Mouse (Mus musculus) olfactory bulb, adult 2 months (tissue): ENCODE data around the gene Mfsd2a. TPM values are rescaled to one million over a fixed set of nuclear protein-coding genes. Genes with fewer than 3 reads are reported as not detected.
A peak's percentile ranks its signal among the peaks of the same experiment; 100 is the strongest.

ENCODE experiments used
- H3K27ac ChIP-seq: fragments of 200-500 bp; 2 replicates; pipeline ENCODE4 v1.5.1; 2012; ENCODE audit warnings: low read depth, low read length; ENCODE audit not compliant: insufficient read depth
- H3K4me1 ChIP-seq: fragments of 200-500 bp; 2 replicates; pipeline ENCODE4 v1.6.1; 2012; ENCODE audit warnings: low read length; ENCODE audit not compliant: control insufficient read depth, insufficient read depth
- H3K4me3 ChIP-seq: fragments of 200-500 bp; 2 replicates; pipeline ENCODE4 v1.5.1; 2012; ENCODE audit warnings: mild to moderate bottlenecking, low read depth, low read length, moderate library complexity; ENCODE audit not compliant: insufficient read depth
- CTCF ChIP-seq: fragments of 200-500 bp; IDR thresholded peaks from 2 replicates; pipeline ENCODE4 v1.5.1; 2012; ENCODE audit warnings: low read depth, mild to moderate bottlenecking, low read length, moderate library complexity; ENCODE audit not compliant: insufficient read depth
- POLR2A ChIP-seq: fragments of 200-500 bp; IDR thresholded peaks from 2 replicates; pipeline ENCODE4 v1.6.1; 2012; ENCODE audit warnings: mild to moderate bottlenecking, low read depth, low read length, moderate library complexity; ENCODE audit not compliant: insufficient read depth
- WGBS: fragments of 180-500 bp; shearing (Covaris S2); methylation state at CpG from one replicate; pipeline ENCODE4 v1.1.7; 2018; 5-methylcytosine and 5-hydroxymethylcytosine counted together
- polyA plus RNA-seq: library from polyadenylated mRNA; stranded (reverse); fragments of >200 nt; gene quantifications from 2 replicates; pipeline ENCODE4 v1.2.4, GENCODE M21; 2012; ENCODE audit warnings: low replicate concordance; ENCODE audit not compliant: missing spikeins, insufficient read depth, insufficient read length

Gene Mfsd2a
- polyA plus RNA-seq, 1 experiment: not detected

- Histone ChIP-seq H3K27ac (no peak overlapping the region), H3K4me3 (no peak overlapping the region), H3K4me1 (no peaks in the 10 kb centered on the region)
- TF ChIP-seq CTCF (no peak), POLR2A (no peak)
- WGBS: 82% methylated on average over 8 of the region's 8 CpGs
Observed at GRCm38 (mm10) chr4:122932239-122932978, 28.6 kb downstream of the Mfsd2a start.

DNA sequence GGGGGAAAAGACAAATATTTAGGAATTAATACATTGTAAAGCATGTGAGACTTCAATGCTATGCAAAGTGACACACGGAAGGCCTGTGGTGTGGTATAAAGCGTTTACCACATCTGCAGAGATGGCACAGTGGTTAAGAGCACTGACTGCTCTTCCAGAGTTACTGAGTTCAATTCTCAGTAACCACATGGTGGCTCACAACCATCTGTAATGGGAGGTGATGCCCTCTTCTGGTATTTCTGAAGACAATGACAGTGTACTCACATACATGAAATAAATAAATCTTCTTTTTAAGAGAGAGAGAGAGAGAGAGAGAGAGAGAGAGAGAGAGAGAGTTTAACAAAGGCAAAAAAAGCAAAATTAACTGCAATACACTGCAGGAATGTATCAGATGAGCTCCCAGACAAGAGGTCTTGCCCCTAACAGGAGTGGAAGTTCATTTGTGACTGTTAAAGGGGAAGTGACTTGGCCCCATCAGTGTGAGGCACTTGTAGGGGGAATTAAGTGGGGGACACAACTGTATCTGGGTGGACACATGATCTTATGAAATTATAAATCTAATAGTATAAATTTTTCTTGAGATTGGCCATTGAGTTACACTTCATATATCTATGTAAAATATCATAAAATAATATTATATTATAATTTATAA lies 29.9 kb downstream of the Mfsd2a start:
- TF ChIP-seq POLR2A (no peak), CTCF (no peak)
- Histone ChIP-seq H3K4me3 (no peak overlapping the region), H3K4me1 (no peaks in the 10 kb centered on the region), H3K27ac (no peak overlapping the region)
- WGBS: 96% methylated on average over 2 of the region's 2 CpGs

DNA sequence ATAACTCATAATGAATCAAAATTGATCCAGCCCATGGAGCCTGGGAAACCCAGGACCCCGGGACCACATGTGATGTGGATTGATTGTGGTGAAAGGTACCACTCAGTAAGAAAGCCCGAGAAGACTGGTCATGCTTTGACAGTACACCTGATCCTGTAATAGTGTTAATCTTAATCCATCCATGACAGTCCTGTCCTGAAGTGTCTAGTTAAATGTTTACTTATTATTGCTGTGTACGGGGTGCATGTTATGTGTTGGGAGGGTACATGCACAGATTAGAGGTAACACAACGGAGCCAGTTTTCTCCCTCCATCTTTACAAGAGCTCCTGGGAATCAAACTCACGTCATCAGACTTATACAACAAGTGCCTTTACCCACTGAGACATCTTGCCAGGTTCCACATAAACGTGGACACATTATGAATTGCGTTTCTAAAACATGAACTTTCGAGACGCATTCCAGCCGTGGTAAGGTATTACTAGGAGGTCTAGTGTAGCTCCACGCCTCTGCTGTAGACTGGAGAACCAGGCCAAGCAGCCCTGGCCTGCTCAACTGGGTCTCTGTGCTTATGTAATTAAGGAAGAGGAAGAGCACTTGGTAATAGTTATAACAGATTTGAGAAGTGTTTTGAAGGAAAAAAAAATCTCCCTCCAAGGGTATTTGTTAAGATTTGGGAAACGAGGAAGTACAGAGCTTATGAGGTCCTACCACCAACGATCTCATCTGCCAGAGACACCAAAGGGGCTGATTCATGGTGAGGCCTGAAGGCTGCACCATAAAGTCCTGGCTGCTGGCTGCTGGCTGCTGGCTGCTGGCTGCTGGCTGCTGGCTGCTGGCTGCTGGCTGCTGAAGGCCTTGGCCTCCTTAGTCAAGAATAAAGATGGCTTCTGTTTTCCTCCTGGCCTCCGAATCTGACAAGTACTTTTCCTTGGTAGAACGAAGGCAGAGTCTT lies 37.3 kb downstream of the Mfsd2a start:
- WGBS: 86% methylated on average over 15 of the region's 15 CpGs
- TF ChIP-seq POLR2A: no peak
- TF ChIP-seq CTCF: no peak
- Histone ChIP-seq H3K27ac (no peak overlapping the region), H3K4me1 (no peaks in the 10 kb centered on the region), H3K4me3 (no peak overlapping the region)

- H3K27ac ChIP-seq: no peak overlapping the region
- no peaks in the 10 kb centered on the region for H3K4me1 ChIP-seq
- TF ChIP-seq CTCF (no peak), POLR2A (no peak)
- 10% methylated on average over 1 of the region's 1 CpGs for WGBS
- H3K4me3 ChIP-seq: no peak overlapping the region
Observed at GRCm38 (mm10) chr4:122922841-122923240, 38.1 kb downstream of the Mfsd2a start.

DNA sequence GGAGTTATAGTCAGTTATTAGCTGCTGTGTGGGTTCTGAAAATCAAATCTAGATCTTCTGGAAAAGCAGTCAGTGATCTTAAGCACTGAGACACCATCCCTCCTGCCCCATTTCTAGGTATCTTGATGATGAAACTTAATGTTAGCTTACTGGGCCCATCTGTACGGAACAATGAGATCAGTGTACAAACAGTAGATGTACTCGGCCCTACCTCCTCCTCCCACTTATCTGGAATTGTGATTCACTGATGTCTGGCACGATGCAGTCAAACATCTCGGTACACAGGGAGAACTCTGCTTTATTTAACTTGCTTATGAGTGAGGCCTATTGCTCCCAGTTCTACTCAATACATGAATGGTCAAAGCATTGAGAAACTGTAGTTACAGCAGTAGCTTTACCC lies 45.0 kb downstream of the Mfsd2a start:
- no peak overlapping the region for H3K27ac ChIP-seq
- no peak for TF ChIP-seq CTCF
- no peak for TF ChIP-seq POLR2A
- no peak overlapping the region for H3K4me3 ChIP-seq
- no peaks in the 10 kb centered on the region for H3K4me1 ChIP-seq
- 71% methylated on average over 4 of the region's 4 CpGs for WGBS

GRCm38 (mm10) chr4:122914186-122914585 lies 46.8 kb downstream of the Mfsd2a start:
- Histone ChIP-seq H3K27ac (no peak overlapping the region), H3K4me3 (no peak overlapping the region), H3K4me1 (no peaks in the 10 kb centered on the region)
- 51% methylated on average over 7 of the region's 7 CpGs for WGBS
- TF ChIP-seq POLR2A (no peak), CTCF (no peak)

- H3K4me3 ChIP-seq: no peak overlapping the region
- TF ChIP-seq CTCF (no peak), POLR2A (no peak)
- no peaks in the 10 kb centered on the region for H3K4me1 ChIP-seq
- H3K27ac ChIP-seq: no peak overlapping the region
- WGBS: 75% methylated on average over 5 of the region's 5 CpGs
Observed at GRCm38 (mm10) chr4:122912613-122913012, 48.4 kb downstream of the Mfsd2a start.

DNA sequence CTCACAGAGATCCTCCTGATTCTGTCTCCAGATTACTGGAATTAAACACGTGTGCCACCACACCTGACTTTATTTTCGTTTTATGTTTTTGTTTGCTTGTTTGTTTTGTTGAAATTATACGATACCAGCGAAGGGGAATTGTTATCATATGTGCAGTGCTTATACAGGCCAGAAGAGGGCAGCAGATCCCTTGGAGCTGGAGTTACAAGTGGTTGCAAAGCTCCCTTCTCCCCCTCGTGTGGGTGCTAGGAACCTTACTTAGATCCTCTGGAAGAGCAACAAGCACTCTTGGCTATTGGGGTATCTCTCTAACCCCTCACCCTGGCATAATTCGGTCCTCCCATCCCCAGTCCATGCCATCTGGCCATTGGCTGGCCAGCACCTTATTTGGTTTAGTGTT lies 50.4 kb downstream of the Mfsd2a start:
- TF ChIP-seq CTCF (no peak), POLR2A (no peak)
- no peak overlapping the region for H3K27ac ChIP-seq
- no peaks in the 10 kb centered on the region for H3K4me1 ChIP-seq
- no peak overlapping the region for H3K4me3 ChIP-seq
- 57% methylated on average over 6 of the region's 6 CpGs for WGBS

DNA sequence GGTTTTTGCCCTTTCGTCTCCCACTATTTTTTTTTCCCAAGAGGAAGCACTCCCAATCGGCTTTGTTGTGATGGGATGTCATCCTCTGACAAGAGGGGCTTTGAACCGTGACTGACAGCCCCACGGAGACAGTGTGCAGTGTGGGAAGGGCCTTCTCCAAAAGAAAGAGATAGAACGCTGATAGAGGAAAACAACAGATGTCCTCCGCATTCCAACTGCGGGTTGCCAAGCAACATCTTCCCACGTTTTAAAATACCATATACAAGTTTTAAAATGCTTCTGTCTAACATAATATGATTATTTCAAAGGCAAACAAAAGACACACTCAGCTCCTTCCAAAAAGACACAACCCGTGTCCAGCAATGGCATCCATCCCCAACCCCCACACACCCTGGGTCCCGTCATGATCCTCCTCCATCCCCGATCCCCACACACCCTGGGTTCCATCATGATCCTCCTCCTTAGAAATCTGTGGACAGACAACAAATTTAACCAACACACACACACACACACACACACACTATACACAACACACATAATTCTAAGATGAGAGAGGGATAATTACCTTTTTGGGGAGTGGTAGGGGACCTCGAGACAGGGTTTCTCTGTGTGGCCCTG lies 51.3 kb downstream of the Mfsd2a start:
- TF ChIP-seq POLR2A (no peak), CTCF (no peak)
- peak overlapping the region; percentile 18; the same call in 1 of the 2 replicates for H3K4me3 ChIP-seq
- no peaks in the 10 kb centered on the region for H3K4me1 ChIP-seq
- no peak overlapping the region for H3K27ac ChIP-seq
- WGBS: 31% methylated on average over 12 of the region's 12 CpGs
